Mouse (Mus musculus) erythroblast, embryonic 14.5 days (primary cell): ENCODE data around the gene Krt7. TPM values are rescaled to one million over a fixed set of nuclear protein-coding genes. Genes with fewer than 3 reads are reported as not detected.

Experiments used
- H3K27me3 ChIP-seq: 2 replicates; pipeline ENCODE4 v1.6.1; 2012; ENCODE audit warnings: inconsistent platforms; ENCODE audit not compliant: control insufficient read depth
- H3K36me3 ChIP-seq: 2 replicates; pipeline ENCODE4 v1.6.1; 2012; ENCODE audit warnings: mild to moderate bottlenecking, inconsistent platforms; ENCODE audit not compliant: control insufficient read depth
- H3K4me1 ChIP-seq: 2 replicates; pipeline ENCODE4 v1.6.1; 2012; ENCODE audit warnings: inconsistent platforms; ENCODE audit not compliant: control insufficient read depth
- H3K4me3 ChIP-seq: replicated peaks from 2 replicates; pipeline ENCODE3; 2012; ENCODE audit warnings: moderate library complexity, mild to moderate bottlenecking, inconsistent platforms
- H3K9me3 ChIP-seq: 2 replicates; pipeline ENCODE4 v1.6.1; 2012; ENCODE audit warnings: low read length, inconsistent platforms, mixed read lengths; ENCODE audit not compliant: control insufficient read depth
- GATA1 ChIP-seq: IDR thresholded peaks from 2 replicates; pipeline ENCODE4 v1.6.1; 2012; ENCODE audit warnings: low read length, inconsistent platforms, mixed read lengths
- TAL1 ChIP-seq: IDR thresholded peaks from 3 replicates; pipeline ENCODE4 v1.6.1; 2012; ENCODE audit warnings: low read length, inconsistent platforms, mixed read lengths
- polyA plus RNA-seq: library from polyadenylated mRNA; stranded (reverse); fragments of >175 nt; gene quantifications from 2 replicates; pipeline ENCODE4 v1.2.3, GENCODE M21; 2012

The Krt7 gene
- polyA plus RNA-seq, 1 experiment = not detected

DNA sequence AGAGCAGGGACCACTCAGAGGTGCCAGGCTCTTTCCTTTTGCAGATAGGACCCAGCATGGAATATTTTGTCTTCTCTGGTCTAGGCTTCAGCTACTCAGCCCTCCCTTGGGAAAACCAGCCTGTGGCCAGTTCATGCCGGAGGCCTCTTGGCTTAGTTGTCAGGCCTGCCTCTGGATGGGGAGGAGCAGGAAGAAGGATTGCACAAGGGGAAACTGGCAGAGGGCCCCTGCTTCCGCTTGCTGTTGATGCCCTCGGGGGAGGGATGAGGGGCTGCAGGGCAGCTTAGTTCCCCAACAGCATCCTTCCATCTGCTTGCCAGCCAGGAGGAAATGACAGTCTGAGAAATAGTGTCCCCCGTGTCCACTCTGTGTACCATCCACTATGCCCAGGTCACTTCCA, 36.0 kb upstream of the Krt7 start:
- no peaks in the 10 kb centered on the region for H3K4me1 ChIP-seq
- no peaks in the 10 kb centered on the region for H3K36me3 ChIP-seq
- TF ChIP-seq GATA1 = no peak
- no peak for TF ChIP-seq TAL1
- no peaks in the 10 kb centered on the region; the same call in 1 of the 2 replicates for H3K27me3 ChIP-seq
- no peaks in the 10 kb centered on the region for H3K9me3 ChIP-seq
- H3K4me3 ChIP-seq = no peak overlapping the region

DNA sequence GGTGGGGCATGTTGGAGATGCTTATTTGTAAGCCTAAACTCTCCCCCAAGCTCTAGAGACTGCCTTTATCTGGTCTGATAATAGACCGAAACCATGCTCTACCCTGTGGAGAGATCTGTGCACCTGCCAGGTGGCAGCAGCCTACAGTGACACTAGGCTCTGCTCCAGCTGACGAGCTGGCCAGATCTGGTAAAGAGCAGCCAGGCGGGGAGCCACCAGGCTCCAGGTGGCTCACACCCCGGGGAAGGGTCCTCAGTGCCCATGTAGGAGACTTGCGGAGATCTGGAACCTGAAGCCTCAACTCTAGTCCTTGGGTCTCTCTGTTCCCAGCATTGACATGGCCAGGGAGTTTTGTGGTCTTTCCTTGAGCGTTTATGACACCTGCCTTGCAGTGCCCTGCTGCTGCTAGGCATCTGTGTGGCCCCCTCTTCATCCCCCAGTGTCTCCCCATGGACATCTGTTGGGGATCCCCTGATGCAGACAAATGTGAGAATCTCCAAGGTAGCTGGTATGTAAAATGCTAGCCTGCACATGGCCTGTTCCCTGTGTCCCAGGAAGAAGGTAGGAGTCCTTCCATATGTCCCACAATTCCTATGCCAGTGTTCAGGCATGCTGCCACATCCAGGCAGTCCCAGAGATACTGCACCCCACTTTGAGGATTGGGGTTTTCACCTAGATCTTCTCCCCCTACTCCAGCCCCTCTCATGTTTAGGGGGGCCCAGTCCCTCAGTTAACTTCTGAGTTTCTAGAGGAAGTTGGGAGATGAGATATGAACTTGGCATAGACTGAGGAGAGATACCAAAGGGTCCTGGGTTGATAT, 34.7 kb upstream of the Krt7 start:
- Histone ChIP-seq H3K9me3 (no peaks in the 10 kb centered on the region), H3K4me1 (no peaks in the 10 kb centered on the region), H3K4me3 (no peak overlapping the region), H3K27me3 (no peaks in the 10 kb centered on the region; the same call in 1 of the 2 replicates), H3K36me3 (no peaks in the 10 kb centered on the region)
- TF ChIP-seq TAL1 (no peak), GATA1 (no peak)

DNA sequence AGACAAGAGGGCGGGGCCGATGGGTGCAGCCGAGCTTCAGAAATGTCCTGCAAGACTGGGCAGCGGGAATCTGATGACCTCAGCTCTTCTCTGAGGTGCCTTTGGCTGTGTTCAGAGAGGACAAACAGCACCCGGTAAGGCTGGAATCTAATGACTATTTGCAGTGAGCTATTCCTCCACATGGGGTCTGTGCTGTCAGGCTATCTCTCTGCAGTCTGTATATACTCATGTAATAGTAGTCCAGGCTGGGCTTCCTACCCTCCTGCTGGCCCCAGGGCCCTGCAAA, 34.1 kb upstream of the Krt7 start:
- H3K4me1 ChIP-seq = no peaks in the 10 kb centered on the region

DNA sequence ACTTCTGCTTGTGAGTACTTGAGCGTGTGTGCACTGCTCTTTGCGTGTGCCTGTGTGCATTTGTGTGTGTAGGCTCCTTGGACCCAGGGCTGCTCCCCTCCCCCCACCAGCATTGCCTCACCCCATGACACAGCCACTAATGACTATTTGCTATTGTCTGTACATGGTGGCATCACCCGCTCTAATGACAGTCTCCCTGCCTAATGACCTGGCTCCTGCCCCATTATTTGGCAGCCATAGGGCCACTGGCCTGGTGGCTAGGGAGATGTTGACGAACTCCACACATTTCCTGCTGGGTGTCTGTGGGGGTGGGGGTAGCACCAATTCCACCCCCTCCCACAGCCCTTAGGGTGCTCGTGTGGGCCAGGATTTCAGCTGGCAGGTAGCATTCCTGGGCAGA, 32.2 kb upstream of the Krt7 start:
- no peaks in the 10 kb centered on the region for H3K4me1 ChIP-seq
- no peaks in the 10 kb centered on the region for H3K9me3 ChIP-seq
- H3K4me3 ChIP-seq = no peak overlapping the region
- no peak for TF ChIP-seq TAL1
- TF ChIP-seq GATA1 = no peak
- no peaks in the 10 kb centered on the region; the same call in 1 of the 2 replicates for H3K27me3 ChIP-seq
- H3K36me3 ChIP-seq = no peaks in the 10 kb centered on the region

More for the DNA sequence above, 34.1 kb upstream of the Krt7 start:
- Histone ChIP-seq H3K27me3 (no peaks in the 10 kb centered on the region; the same call in 1 of the 2 replicates), H3K36me3 (no peaks in the 10 kb centered on the region), H3K4me3 (no peak overlapping the region), H3K9me3 (no peaks in the 10 kb centered on the region)
- no peak for TF ChIP-seq GATA1
- no peak for TF ChIP-seq TAL1

DNA sequence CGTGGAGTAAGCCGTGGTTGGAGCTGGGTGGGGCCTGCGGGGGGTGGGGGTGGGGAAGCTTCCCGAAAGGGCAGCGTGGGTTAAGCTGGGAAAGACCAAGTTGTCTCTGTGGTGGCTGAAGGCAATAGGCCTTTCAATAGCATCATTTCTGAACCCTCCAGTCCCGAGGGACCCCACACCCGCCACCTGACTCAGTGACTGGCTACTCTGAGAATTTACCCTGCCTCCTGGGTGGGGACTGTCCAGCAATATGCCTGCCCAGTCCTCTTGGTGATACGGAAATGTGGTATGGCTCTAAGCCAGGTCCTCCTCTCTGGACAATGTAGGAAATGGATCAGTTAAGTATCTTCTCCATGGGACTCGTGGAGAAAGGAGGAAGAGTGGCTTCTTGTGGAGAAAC, 29.1 kb upstream of the Krt7 start:
- Histone ChIP-seq H3K4me3 (no peak overlapping the region), H3K27me3 (no peaks in the 10 kb centered on the region), H3K4me1 (no peaks in the 10 kb centered on the region), H3K36me3 (no peaks in the 10 kb centered on the region), H3K9me3 (no peaks in the 10 kb centered on the region)
- TF ChIP-seq TAL1 = no peak
- TF ChIP-seq GATA1 = no peak

DNA sequence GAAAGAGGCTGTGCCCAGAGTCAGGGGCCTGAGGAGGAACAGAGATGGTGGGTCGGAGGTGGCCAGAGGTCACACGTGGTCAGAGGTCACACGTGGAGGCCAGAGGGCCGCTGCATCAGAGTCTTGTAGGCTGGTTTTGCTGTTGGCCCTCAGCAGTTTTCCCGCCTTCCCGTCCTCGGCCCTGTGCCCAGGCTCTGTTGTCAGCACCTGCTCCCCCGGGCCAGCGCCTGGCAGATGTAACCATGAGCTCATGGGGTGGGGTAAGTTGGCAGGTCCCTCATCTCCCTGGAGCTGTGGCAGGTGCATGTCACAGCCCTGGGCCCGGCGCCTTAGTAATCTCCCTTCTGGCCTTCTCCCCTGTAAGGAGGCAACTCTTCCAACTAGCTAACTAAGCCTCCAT, 28.0 kb upstream of the Krt7 start:
- Histone ChIP-seq H3K27me3 (no peaks in the 10 kb centered on the region), H3K4me1 (no peaks in the 10 kb centered on the region), H3K36me3 (no peaks in the 10 kb centered on the region), H3K4me3 (no peak overlapping the region), H3K9me3 (no peaks in the 10 kb centered on the region)
- TF ChIP-seq TAL1 = no peak
- no peak for TF ChIP-seq GATA1

DNA sequence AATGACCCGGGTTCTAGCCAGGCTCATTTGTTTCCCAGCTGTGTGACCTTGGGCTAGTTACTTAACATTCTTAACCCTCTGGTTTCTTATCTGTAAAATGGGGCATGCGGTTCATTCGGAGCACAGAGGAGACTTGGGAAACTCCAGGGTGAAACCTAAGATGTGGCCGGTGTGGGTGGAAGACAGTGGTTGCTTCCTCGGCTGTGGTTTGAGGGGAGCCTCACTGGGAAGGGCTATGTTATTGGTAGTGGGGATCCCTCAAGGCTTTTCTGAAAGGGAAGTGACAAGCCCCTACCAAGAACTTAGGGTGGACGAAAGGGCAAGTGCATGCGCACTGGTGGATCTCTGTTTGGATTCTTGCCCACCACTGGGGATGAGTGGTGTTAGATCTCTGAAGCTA, 26.2 kb upstream of the Krt7 start:
- H3K27me3 ChIP-seq = no peaks in the 10 kb centered on the region
- no peak for TF ChIP-seq GATA1
- no peak for TF ChIP-seq TAL1
- H3K4me1 ChIP-seq = no peaks in the 10 kb centered on the region
- H3K9me3 ChIP-seq = no peaks in the 10 kb centered on the region
- H3K36me3 ChIP-seq = no peaks in the 10 kb centered on the region
- H3K4me3 ChIP-seq = no peak overlapping the region

DNA sequence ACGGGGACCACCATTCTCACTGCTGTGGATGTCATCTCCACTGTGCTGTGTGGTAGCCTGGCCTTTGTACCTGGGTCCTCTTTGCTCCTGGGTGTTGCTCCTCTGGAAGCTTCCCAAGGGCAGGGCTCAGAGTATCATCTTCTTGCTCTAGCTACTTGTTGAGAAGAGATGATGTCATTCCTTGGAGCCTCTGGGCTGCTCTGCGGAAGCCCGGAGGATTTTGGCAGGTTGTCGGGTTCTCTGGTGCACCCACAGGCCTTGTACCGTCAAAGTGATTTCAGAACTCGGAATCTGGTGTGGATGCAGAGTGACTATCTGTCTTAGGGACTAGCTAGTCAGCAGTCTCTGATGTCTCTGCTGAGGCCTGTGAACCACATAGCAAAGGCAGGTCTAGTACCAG, 25.8 kb upstream of the Krt7 start:
- Histone ChIP-seq H3K36me3 (no peaks in the 10 kb centered on the region), H3K4me1 (no peaks in the 10 kb centered on the region), H3K4me3 (no peak overlapping the region), H3K27me3 (no peaks in the 10 kb centered on the region), H3K9me3 (no peaks in the 10 kb centered on the region)
- TF ChIP-seq TAL1 (no peak), GATA1 (no peak)

DNA sequence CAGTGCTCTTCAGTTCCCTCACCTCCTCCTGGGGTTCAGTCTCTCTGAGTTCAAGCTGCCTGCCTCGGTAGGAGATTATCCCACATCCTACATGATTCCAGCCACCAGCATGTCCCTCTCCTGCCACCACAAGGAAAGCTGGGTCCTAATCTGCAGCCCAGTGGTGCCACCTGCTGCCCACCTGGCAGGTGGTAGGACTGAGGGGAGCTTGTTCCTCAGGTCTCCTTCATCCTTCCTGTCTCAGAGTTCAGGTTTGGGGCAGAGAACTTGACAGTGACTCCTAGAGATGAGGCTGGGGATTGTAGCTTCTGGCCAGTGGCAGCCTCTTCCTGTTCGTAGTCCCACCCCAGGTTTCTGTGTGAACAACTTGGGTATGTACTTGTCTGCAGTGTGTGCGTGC, 23.7 kb upstream of the Krt7 start:
- Histone ChIP-seq H3K4me1 (no peaks in the 10 kb centered on the region), H3K9me3 (no peaks in the 10 kb centered on the region), H3K27me3 (no peaks in the 10 kb centered on the region), H3K4me3 (no peak overlapping the region), H3K36me3 (no peaks in the 10 kb centered on the region)
- TF ChIP-seq GATA1 (no peak), TAL1 (no peak)
